Mouse (Mus musculus) cortical plate, adult 2 months (tissue): ENCODE measurements at regions not wholly inside any gene's neighbourhood (a gene's known extent, or its start where the extent isn't known, plus 50 kb on each side); places are given as distances from the start of the nearest gene placed in this dataset.

Experiments
- CTCF ChIP-seq: fragments of 200-500 bp; IDR thresholded peaks from 2 replicates; pipeline ENCODE4 v1.5.1; 2011; ENCODE audit warnings: mild to moderate bottlenecking, control low read depth, low read length; ENCODE audit not compliant: insufficient read depth; ENCODE audit errors: extremely low read depth
- POLR2A ChIP-seq: fragments of 200-500 bp; IDR thresholded peaks from 2 replicates; pipeline ENCODE4 v1.6.1; 2011; ENCODE audit warnings: mild to moderate bottlenecking, low read length, control low read depth; ENCODE audit not compliant: insufficient read depth; ENCODE audit errors: extremely low read depth

DNA sequence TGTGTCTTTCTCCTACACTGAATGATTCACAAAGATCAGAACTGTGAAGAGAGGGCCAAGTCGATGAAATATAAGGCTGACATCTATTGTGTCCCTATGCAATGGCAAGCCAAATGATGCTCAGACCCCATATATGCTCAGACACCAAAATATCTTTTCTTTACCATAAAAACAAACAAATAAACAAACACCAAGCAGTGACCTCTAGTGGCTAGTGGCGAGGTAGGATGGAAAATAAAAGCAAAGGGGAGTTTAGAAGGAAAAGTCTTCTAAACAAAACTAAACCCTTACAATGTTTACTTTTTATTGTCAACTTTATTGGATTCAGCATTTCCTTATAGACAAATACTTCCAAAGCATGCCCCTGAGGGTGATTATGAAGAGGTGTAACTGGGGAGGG is 153.8 kb upstream of the Tnfaip3 start:
- TF ChIP-seq CTCF (no peak), POLR2A (no peak)
